Mouse (Mus musculus) embryonic facial prominence, embryonic 14.5 days (tissue): ENCODE measurements at regions not wholly inside any gene's neighbourhood (a gene's known extent, or its start where the extent isn't known, plus 50 kb on each side); places are given as distances from the start of the nearest gene placed in this dataset.

Source experiments
- ATAC-seq: fragments of 200-750 bp; cut with Nextera tagmentation; 2 replicates; pipeline ENCODE4 v1.8.0; 2017; ENCODE audit warnings: low read depth, moderate number of reproducible peaks, moderate TSS enrichment
- DNase-seq: peaks from one replicate; pipeline ENCODE4 v3.0.0-alpha.2; 2015; ENCODE audit warnings: low spot score
- H3K27ac ChIP-seq: fragments of 300-500 bp; sonication (generic); replicated peaks from 2 replicates; pipeline ENCODE4 v1.5.1; 2014; ENCODE audit warnings: low read depth, mild to moderate bottlenecking, low read length, moderate library complexity
- H3K27me3 ChIP-seq: fragments of 300-500 bp; sonication (generic); replicated peaks from 2 replicates; pipeline ENCODE4 v1.6.1; 2014; ENCODE audit warnings: low read length; ENCODE audit not compliant: control insufficient read depth, insufficient read depth
- H3K36me3 ChIP-seq: fragments of 300-500 bp; sonication (generic); 2 replicates; pipeline ENCODE4 v1.6.1; 2014; ENCODE audit warnings: low read length, mixed read lengths; ENCODE audit not compliant: control insufficient read depth, insufficient read depth
- H3K4me1 ChIP-seq: fragments of 300-500 bp; sonication (generic); 2 replicates; pipeline ENCODE4 v1.6.1; 2014; ENCODE audit warnings: antibody characterized with exemption, low read length; ENCODE audit not compliant: control insufficient read depth, insufficient read depth
- H3K4me2 ChIP-seq: fragments of 300-500 bp; sonication (generic); 2 replicates; pipeline ENCODE4 v1.6.1; 2014; ENCODE audit warnings: low read depth, mild to moderate bottlenecking, low read length, moderate library complexity, mixed read lengths
- H3K4me3 ChIP-seq: fragments of 300-500 bp; sonication (generic); 2 replicates; pipeline ENCODE4 v1.5.1; 2014; ENCODE audit warnings: low read depth, mild to moderate bottlenecking, low read length
- H3K9ac ChIP-seq: fragments of 300-500 bp; sonication (generic); 2 replicates; pipeline ENCODE4 v1.6.1; 2014; ENCODE audit warnings: low read depth, mild to moderate bottlenecking, low read length, moderate library complexity, mixed read lengths
- H3K9me3 ChIP-seq: fragments of 300-500 bp; sonication (generic); 2 replicates; pipeline ENCODE4 v1.6.1; 2016; ENCODE audit warnings: low read length; ENCODE audit not compliant: control insufficient read depth
- WGBS: fragments of 180-500 bp; shearing (Covaris S2); extraction: QIAGEN DNeasy Blood & Tissue Kit; methylation state at CpG from one replicate; pipeline ENCODE4 v1.1.7; 2014; 5-methylcytosine and 5-hydroxymethylcytosine counted together

DNA sequence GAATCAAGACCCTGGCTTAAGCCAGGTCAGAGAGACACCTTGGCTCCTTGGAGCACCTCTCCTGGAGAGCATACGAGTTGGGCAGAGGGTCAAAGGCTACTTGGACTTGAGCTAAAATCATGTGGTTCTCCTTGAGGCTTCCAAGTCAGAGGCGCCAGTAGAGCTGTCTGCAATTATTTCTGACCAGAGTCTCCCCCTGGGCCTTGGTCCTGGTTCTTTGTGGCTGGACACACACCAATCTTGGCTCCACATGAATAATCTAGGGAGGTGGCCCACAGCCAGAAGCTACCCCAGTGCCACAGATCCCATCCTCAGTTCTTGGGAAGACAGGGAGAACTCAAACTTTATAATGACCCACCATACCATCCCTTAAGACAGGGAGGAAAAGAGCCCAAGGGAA is 144.0 kb upstream of the Adamts9 start:
- WGBS = 83% methylated on average over 2 of the region's 2 CpGs
- Histone ChIP-seq H3K27ac (no peak overlapping the region), H3K9me3 (no peaks in the 10 kb centered on the region), H3K4me3 (no peak overlapping the region), H3K27me3 (no peaks in the 10 kb centered on the region), H3K4me2 (no peak overlapping the region), H3K9ac (no peak overlapping the region), H3K36me3 (no peaks in the 10 kb centered on the region), H3K4me1 (no peaks in the 10 kb centered on the region)
- no peak; the same call in 1 of the 2 replicates for ATAC-seq
- DNase-seq = peak; percentile 46

DNA sequence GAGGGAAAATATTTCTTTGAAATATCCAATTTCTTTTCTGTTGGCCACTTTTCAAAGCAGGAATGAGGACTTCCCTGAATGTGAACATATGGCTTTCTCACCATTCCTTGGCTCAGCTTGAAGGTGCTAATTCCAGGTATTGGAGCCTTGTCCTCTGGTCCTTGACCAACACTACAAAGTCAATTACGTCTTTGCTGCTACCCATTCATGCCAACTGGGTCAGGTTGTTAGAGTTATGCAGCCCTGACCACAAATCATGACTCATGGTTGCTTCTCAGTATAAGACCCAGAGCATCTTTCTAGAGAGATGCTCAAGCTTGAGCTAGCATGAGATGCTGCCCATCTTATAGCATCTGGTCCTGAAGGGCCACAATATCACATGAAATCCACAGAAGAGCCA is 141.0 kb upstream of the Adamts9 start:
- no peak overlapping the region for H3K4me3 ChIP-seq
- H3K27ac ChIP-seq = no peak overlapping the region
- no peak overlapping the region for H3K9ac ChIP-seq
- ATAC-seq = no peak
- no peaks in the 10 kb centered on the region for H3K4me1 ChIP-seq
- no peaks in the 10 kb centered on the region for H3K27me3 ChIP-seq
- no peak for DNase-seq
- H3K36me3 ChIP-seq = no peaks in the 10 kb centered on the region
- H3K9me3 ChIP-seq = no peaks in the 10 kb centered on the region
- WGBS = 87% methylated on average over 1 of the region's 1 CpGs
- no peak overlapping the region for H3K4me2 ChIP-seq

DNA sequence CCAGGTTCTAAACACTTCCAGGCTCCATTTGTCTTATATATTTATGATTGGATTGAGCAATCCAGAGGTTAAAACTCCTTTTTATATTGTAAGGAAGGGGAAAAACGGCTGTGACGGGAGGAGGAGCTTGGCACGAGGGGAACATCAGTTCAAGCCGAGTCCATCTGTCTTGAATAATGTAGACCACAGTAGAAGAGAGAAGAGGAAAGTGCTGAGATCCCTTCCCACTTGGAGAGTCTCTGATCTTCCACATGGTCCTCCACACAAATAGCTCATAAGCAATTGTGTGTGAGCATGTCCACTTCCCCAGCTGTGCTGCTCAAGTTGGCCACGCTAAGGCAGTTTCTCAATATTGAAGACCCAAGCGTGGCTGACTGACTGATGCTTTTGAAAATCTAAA is 140.4 kb upstream of the Adamts9 start:
- WGBS = 64% methylated on average over 6 of the region's 6 CpGs
- H3K4me1 ChIP-seq = no peaks in the 10 kb centered on the region
- no peaks in the 10 kb centered on the region for H3K27me3 ChIP-seq
- no peak for ATAC-seq
- H3K9me3 ChIP-seq = no peaks in the 10 kb centered on the region
- H3K4me3 ChIP-seq = no peak overlapping the region
- H3K36me3 ChIP-seq = no peaks in the 10 kb centered on the region
- DNase-seq = peak; percentile 67
- H3K27ac ChIP-seq = no peak overlapping the region
- no peak overlapping the region for H3K4me2 ChIP-seq
- no peak overlapping the region for H3K9ac ChIP-seq

DNA sequence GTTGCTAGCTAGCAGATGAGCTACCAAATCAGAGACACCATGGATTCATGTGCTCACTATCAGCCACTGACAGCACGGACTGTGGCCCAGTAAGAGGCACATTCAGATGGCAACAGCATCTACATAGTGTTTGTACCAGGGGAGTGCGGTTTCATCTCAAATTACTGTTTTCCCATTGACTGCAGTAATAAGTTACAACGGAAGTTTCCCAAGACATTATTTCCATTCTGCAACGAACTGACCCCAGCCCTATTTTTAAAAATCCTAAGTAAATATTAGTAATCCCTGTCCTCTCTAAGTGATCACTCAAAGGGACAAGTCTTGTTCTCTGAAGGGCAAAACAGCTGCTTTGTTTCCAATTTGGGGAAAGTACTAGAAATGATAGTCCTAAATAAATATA is 138.9 kb upstream of the Adamts9 start:
- no peaks in the 10 kb centered on the region for H3K9me3 ChIP-seq
- ATAC-seq (no peak), DNase-seq (no peak)
- no peaks in the 10 kb centered on the region for H3K27me3 ChIP-seq
- no peaks in the 10 kb centered on the region for H3K36me3 ChIP-seq
- H3K4me3 ChIP-seq = no peak overlapping the region
- no peaks in the 10 kb centered on the region for H3K4me1 ChIP-seq
- H3K4me2 ChIP-seq = no peak overlapping the region
- WGBS = 53% methylated on average over 4 of the region's 4 CpGs
- no peak overlapping the region for H3K9ac ChIP-seq
- H3K27ac ChIP-seq = no peak overlapping the region

DNA sequence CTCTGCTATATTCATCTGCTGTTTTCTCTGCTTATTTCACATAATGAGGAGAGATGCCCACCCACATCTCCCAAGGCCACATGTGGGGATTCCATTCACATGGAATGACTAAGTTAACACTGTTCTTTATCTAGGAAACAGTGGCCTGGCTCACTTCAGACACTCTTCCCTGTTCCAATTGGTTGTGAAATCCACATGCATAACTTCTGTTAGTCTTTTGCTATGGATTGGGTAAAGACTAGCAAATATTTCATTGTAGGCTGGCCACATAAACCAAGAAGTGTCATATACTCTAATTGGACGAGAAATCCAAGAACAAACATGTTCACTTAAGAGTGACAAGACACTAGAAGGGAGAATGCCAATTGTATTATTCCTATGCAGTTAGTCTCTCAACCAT is 133.4 kb upstream of the Adamts9 start:
- Histone ChIP-seq H3K9ac (no peak overlapping the region), H3K4me1 (peaks cover 4% of the 10 kb centered on the region), H3K27ac (no peak overlapping the region), H3K4me3 (no peak overlapping the region), H3K4me2 (no peak overlapping the region), H3K27me3 (no peaks in the 10 kb centered on the region), H3K9me3 (no peaks in the 10 kb centered on the region), H3K36me3 (no peaks in the 10 kb centered on the region)
- WGBS = 85% methylated on average over 1 of the region's 1 CpGs
- DNase-seq = no peak
- ATAC-seq = no peak

DNA sequence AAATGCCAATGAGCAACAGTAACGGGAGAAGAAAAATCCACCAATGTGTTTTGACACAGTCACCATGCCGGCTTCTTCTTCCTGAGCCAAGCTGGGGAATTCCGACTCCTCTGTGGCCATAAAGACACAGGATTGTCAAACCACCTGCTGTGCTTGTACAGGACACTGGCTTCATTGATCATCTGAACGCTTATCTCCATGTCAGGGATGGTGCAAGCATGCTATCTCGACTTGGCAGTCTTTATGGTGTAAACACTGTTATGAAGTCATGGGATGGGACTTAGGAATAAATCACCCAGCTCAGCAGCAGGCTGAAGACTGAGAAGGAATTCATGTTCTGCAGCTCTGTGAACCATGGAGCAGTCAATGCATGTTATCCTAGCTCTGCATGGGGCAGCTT is 132.6 kb upstream of the Adamts9 start:
- H3K27ac ChIP-seq = no peak overlapping the region
- no peak overlapping the region for H3K4me3 ChIP-seq
- no peaks in the 10 kb centered on the region for H3K36me3 ChIP-seq
- no peak overlapping the region for H3K4me2 ChIP-seq
- H3K27me3 ChIP-seq = no peaks in the 10 kb centered on the region
- WGBS = 74% methylated on average over 5 of the region's 5 CpGs
- no peak for ATAC-seq
- H3K9ac ChIP-seq = no peak overlapping the region
- DNase-seq = no peak
- H3K4me1 ChIP-seq = peaks cover 4% of the 10 kb centered on the region
- no peaks in the 10 kb centered on the region for H3K9me3 ChIP-seq

DNA sequence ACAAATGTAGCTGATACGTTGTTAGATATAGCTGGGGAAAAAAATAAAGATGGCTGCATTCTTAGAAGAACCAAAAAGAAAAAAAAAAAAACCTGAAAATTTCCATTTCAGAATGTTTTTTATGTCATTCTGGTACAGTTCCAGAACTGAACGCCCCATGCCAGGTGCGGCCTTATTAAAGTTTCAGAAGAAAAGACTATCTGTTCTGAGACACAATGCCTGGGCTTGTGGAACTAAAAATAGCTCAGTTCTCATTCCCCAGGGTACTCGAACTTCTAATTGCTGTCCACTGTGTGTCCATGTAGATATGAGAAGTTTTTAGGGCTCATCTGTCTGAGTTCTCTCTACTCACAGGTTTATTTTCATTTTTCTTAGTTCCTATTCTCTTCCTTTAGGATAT is 131.7 kb upstream of the Adamts9 start:
- Histone ChIP-seq H3K9me3 (no peaks in the 10 kb centered on the region), H3K4me1 (peaks cover 4% of the 10 kb centered on the region), H3K9ac (no peak overlapping the region), H3K4me3 (no peak overlapping the region), H3K36me3 (no peaks in the 10 kb centered on the region), H3K27ac (no peak overlapping the region), H3K4me2 (no peak overlapping the region), H3K27me3 (no peaks in the 10 kb centered on the region)
- DNase-seq (peak; percentile 41), ATAC-seq (no peak)
- WGBS = 44% methylated on average over 4 of the region's 4 CpGs

DNA sequence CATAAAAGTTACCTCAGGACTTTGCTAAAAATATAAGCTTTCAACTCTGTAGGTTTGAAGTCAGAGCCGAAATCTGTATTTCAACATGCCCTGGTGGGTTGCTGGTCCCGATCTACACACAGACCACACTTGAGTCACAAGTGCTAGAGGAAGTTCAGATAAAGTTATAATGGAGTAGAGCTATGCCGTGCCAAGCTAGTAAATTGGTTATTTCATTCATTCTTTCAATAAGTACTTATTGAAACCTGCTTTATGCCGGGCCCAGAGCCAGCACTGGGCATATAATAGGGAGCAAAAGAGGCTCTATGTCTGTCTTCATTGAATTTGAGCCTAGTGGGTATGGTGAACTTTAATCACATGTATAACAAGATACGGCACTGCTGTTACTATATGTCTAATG is 127.6 kb upstream of the Adamts9 start:
- Histone ChIP-seq H3K4me3 (no peak overlapping the region), H3K36me3 (no peaks in the 10 kb centered on the region), H3K9ac (no peak overlapping the region), H3K4me1 (peaks cover 15% of the 10 kb centered on the region), H3K27me3 (no peaks in the 10 kb centered on the region), H3K4me2 (no peak overlapping the region), H3K27ac (no peak overlapping the region), H3K9me3 (no peaks in the 10 kb centered on the region)
- no peak for ATAC-seq
- no peak for DNase-seq
- WGBS = 81% methylated on average over 5 of the region's 5 CpGs

DNA sequence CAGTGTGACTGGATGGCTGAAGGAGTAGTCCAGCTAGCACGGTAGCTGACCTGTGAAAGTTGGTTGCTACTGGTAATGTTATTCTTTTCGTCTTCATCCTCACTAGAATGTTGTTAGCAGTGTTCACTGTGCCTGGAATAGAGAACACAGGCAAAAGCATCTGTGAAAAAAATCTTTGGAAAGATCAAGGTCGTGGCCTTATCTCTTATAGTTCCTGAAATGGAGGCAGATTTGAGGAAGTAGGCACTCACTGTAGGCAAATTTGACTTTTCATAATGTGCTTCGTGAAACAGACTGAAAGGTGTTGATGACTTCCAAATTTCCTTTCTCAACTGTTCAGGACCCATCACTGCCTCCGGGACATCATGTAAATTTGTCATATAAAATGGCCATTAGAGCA is 124.5 kb upstream of the Adamts9 start:
- Histone ChIP-seq H3K4me1 (peaks cover 17% of the 10 kb centered on the region), H3K9ac (no peak overlapping the region), H3K4me2 (no peak overlapping the region), H3K9me3 (no peaks in the 10 kb centered on the region), H3K36me3 (no peaks in the 10 kb centered on the region), H3K4me3 (no peak overlapping the region), H3K27ac (no peak overlapping the region), H3K27me3 (no peaks in the 10 kb centered on the region)
- DNase-seq = no peak
- WGBS = 92% methylated on average over 5 of the region's 5 CpGs
- ATAC-seq = no peak
